Mouse (Mus musculus): ENCODE data around the gene Colgalt1. TPM values are rescaled to one million over a fixed set of nuclear protein-coding genes. Genes with fewer than 3 reads are reported as not detected.

The Colgalt1 gene
- polyA plus RNA-seq, 1 experiment from 2014 or later: 67.2 TPM

Small RNA genes lying within 50 kb of the gene (microRNA-seq; reads per million reads assigned to microRNA genes)
- gene Mir6769b: not detected

Other genes with a start within 250 kb of the Colgalt1 start
- gene Use1, start 244.2 kb upstream of the Colgalt1 start, polyA plus RNA-seq (2016; fragmentation: Nextera tagmentation; extraction: Ambion mirVana): 82.8 and 91.6 TPM in 2 replicates
- gene Ocel1, start 239.7 kb upstream of the Colgalt1 start, polyA plus RNA-seq (2016; fragmentation: Nextera tagmentation; extraction: Ambion mirVana): 5.3 and 5.7 TPM in 2 replicates
- gene Nr2f6, start 229.0 kb upstream of the Colgalt1 start, polyA plus RNA-seq (2016; fragmentation: Nextera tagmentation; extraction: Ambion mirVana): 61.5 and 67.0 TPM in 2 replicates
- gene Ushbp1, start 215.2 kb upstream of the Colgalt1 start, polyA plus RNA-seq (2016; fragmentation: Nextera tagmentation; extraction: Ambion mirVana): 6.0 and 6.8 TPM in 2 replicates
- 95.6 and 100 TPM in 2 replicates for gene Babam1, start 214.1 kb upstream of the Colgalt1 start, polyA plus RNA-seq (2016; fragmentation: Nextera tagmentation; extraction: Ambion mirVana)
- 24.0 and 26.6 TPM in 2 replicates for gene Ankle1, start 205.0 kb upstream of the Colgalt1 start, polyA plus RNA-seq (2016; fragmentation: Nextera tagmentation; extraction: Ambion mirVana)
- gene Abhd8, start 147.3 kb upstream of the Colgalt1 start, polyA plus RNA-seq (2016; fragmentation: Nextera tagmentation; extraction: Ambion mirVana): 121 and 128 TPM in 2 replicates
- gene Mrpl34, start 146.0 kb upstream of the Colgalt1 start, polyA plus RNA-seq (2016; fragmentation: Nextera tagmentation; extraction: Ambion mirVana): 234 and 246 TPM in 2 replicates
- gene Dda1, start 141.8 kb upstream of the Colgalt1 start, polyA plus RNA-seq (2016; fragmentation: Nextera tagmentation; extraction: Ambion mirVana): 189 and 194 TPM in 2 replicates
- 19.7 and 23.7 TPM in 2 replicates for gene Ano8, start 125.0 kb upstream of the Colgalt1 start, polyA plus RNA-seq (2016; fragmentation: Nextera tagmentation; extraction: Ambion mirVana)
- 13.6 and 16.3 TPM in 2 replicates for gene Gtpbp3, start 122.9 kb upstream of the Colgalt1 start, polyA plus RNA-seq (2016; fragmentation: Nextera tagmentation; extraction: Ambion mirVana)
- 41.7 and 48.7 TPM in 2 replicates for gene Plvap, start 99.2 kb upstream of the Colgalt1 start, polyA plus RNA-seq (2016; fragmentation: Nextera tagmentation; extraction: Ambion mirVana)
- 0.10 and 0.24 TPM in 2 replicates for gene Ccdc194, start 85.3 kb upstream of the Colgalt1 start, polyA plus RNA-seq (2016; fragmentation: Nextera tagmentation; extraction: Ambion mirVana)
- gene Bst2, start 73.5 kb upstream of the Colgalt1 start, polyA plus RNA-seq (2016; fragmentation: Nextera tagmentation; extraction: Ambion mirVana): 13.8 and 16.4 TPM in 2 replicates
- 62.6 and 65.8 TPM in 2 replicates for gene Mvb12a, start 68.1 kb upstream of the Colgalt1 start, polyA plus RNA-seq (2016; fragmentation: Nextera tagmentation; extraction: Ambion mirVana)
- gene Tmem221, start 52.1 kb upstream of the Colgalt1 start, polyA plus RNA-seq (2016; fragmentation: Nextera tagmentation; extraction: Ambion mirVana): 0.11 and 0.13 TPM in 2 replicates
- not detected in 2 replicates for gene Nxnl1, start 44.4 kb upstream of the Colgalt1 start, polyA plus RNA-seq (2016; fragmentation: Nextera tagmentation; extraction: Ambion mirVana)
- 46.1 and 46.5 TPM in 2 replicates for gene Slc27a1, start 42.1 kb upstream of the Colgalt1 start, polyA plus RNA-seq (2016; fragmentation: Nextera tagmentation; extraction: Ambion mirVana)
- 198 and 217 TPM in 2 replicates for gene Pgls, start 18.8 kb upstream of the Colgalt1 start, polyA plus RNA-seq (2016; fragmentation: Nextera tagmentation; extraction: Ambion mirVana)
- 4.9 and 6.1 TPM in 2 replicates for gene Fam129c, start 13.3 kb upstream of the Colgalt1 start, polyA plus RNA-seq (2016; fragmentation: Nextera tagmentation; extraction: Ambion mirVana)
- gene Unc13a, start 60.8 kb downstream of the Colgalt1 start, polyA plus RNA-seq (2016; fragmentation: Nextera tagmentation; extraction: Ambion mirVana): 16.3 and 16.7 TPM in 2 replicates
- gene Jak3, start 65.3 kb downstream of the Colgalt1 start, polyA plus RNA-seq (2016; fragmentation: Nextera tagmentation; extraction: Ambion mirVana): 3.8 and 4.2 TPM in 2 replicates
- gene Insl3, start 78.2 kb downstream of the Colgalt1 start, polyA plus RNA-seq (2016; fragmentation: Nextera tagmentation; extraction: Ambion mirVana): 1.2 TPM in 1 of 2 replicates, not detected in the other
- 0.54 and 0.67 TPM in 2 replicates for gene B3gnt3, start 90.8 kb downstream of the Colgalt1 start, polyA plus RNA-seq (2016; fragmentation: Nextera tagmentation; extraction: Ambion mirVana)
- gene Fcho1, start 114.7 kb downstream of the Colgalt1 start, polyA plus RNA-seq (2016; fragmentation: Nextera tagmentation; extraction: Ambion mirVana): 34.4 and 38.4 TPM in 2 replicates

Data from neural tube, embryonic 12.5 days (tissue).